Mouse (Mus musculus) erythroblast, adult 5-6 weeks (primary cell): Measurements from ENCODE around the gene Usp29. TPM values are rescaled to one million over a fixed set of nuclear protein-coding genes. Genes with fewer than 3 reads are reported as not detected.
"Not testable (repeated sequence)": the region's sequence is repeated elsewhere in the genome, so short reads cannot be mapped to it uniquely, and the experiment has no call there.

Source experiments
- ATAC-seq: replicated peaks from 2 replicates; pipeline ENCODE4 v1.8.0; 2016; ENCODE audit warnings: moderate number of reproducible peaks, mild to moderate bottlenecking, moderate TSS enrichment, inconsistent platforms; ENCODE audit not compliant: poor library complexity, low FRiP score, severe bottlenecking
- total RNA-seq, 2 experiments: library from RNA; stranded (forward) in 1 of 2; stranded (reverse) in 1 of 2; fragments of 150-400 nt in 1 of 2; fragments of 200-764, 138-1000 nt in 1 of 2; gene quantifications; 2 replicates each; pipeline versions ENCODE4 v1.2.3 to v1.2.4; 2015 to 2017; ENCODE audit warnings: low replicate concordance in 2 of 2

Gene Usp29
- total RNA-seq, 2 experiments from 2014 or later, result 0.19 TPM; not detected in 1

DNA sequence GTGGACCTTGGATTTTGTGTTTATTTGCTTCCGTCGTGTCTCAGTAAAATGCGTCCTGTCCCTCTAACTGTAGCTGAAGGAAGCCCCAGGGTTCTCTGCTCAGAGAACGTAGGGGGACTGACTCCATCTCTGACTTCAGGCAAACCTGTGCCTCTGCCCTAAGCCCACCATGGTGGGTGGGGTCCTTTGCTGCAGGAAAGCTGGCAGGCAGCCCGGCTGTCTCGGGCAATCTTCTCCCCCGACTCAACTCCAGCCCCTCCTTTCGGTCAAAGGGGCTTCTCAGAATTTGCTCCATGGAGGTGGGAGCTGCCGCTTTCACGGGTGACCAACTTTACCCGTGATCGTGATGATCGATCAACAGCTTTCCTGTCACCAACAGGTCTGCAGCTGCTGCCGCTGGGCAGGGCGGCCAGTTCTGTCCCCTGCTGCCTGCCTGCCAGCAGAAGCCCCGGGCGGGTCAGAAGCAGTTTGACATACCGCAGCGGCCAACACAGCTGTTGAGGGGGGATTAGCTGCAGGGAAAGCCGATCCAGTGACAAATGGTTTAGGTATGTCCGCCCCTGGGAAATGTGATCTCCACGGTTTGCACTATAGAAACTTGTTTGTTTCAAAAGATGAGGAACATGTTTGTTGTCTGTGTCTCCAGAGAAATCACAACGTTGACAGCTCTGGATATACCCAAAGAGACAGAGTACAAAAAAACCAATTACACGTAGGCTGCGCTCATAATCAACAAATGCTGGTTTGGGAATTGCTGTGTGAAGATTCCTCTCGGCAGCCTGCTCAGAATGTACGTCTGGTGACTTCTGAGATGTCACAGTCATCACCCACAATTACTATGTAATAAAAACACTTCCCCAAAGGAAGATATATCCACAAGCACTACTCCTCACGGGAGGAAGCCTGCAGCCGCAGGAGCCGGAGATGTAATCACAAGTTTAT, 183.3 kb downstream of the Usp29 start:
- no peak for ATAC-seq

DNA sequence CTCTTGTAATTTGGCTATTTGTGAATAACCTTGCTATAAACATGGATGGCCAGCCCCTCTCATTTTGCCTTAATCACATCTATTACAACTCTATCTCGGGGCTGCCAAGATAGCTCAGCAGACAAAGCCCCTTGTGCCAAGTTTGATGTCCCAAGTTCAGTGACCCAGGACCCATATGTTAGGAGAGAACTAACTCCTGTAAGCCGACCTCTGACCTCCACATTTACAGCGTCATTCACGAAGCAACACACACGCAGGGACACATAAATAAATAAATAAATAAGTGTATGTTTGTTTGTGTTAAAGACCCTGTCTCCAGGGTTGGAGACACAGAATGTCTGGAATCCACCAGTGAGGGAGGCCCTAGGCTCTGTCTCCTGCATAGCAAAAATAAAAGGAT, 186.7 kb downstream of the Usp29 start:
- ATAC-seq, result no peak

- no peak for ATAC-seq
Measured at GRCm38 (mm10) chr7:6918267-6918666, 187.9 kb downstream of the Usp29 start.

GRCm38 (mm10) chr7:6919131-6919870, 188.9 kb downstream of the Usp29 start:
- ATAC-seq, result no peak

DNA sequence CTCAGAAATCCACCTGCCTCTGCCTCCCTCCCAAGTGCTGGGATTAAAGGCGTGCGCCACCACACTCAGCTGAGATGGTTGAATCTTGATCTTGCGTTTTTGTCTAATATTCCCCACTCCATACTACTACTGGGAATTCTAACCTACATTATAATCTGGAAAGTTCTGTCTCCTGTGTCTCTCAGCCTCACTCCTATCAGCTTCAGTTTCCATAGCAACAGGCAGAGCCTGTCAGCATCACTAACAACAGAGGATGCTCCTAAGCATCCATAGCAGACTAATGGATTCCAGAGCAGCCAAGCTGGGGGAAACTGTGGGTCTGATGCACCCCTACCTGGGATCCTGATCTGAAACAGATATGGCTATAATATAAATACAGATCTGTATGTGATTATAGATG, 193.1 kb downstream of the Usp29 start:
- no peak for ATAC-seq

DNA sequence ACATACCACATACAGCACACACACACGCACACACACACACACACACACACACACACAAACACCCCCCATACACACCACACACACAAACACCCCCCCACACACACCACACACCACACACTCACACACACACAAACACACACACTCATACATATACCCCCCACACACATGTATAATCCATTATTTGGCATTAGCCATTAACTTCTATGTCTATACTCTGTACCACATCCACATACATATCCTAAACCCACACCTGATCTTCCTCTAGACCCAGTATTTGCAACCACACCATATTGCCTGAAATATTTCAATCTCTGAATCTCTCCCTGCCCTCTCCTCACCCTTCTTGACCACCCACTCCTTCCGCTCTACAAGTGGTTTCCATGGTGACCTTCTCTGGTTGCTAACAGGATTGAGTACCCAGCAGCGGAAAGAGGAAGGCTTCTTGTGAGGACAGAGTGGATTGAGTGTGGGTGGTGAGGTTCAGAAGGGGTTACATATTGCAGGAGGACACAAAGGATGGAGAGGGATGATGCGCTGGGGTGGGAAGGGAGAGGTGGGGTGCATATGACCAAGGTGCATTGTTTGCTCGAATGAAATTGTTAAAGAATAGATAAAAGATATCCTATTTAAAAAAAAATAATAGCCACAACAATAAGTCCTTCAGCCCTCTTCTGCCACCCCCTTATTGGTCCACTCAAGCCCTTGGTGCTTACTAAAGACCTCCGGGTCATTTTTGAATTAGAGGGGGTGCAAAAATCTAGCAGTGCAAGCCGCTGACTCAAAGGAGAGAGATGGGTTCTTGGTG, 195.8 kb downstream of the Usp29 start:
- no peak for ATAC-seq

GRCm38 (mm10) chr7:6926731-6926995, 196.3 kb downstream of the Usp29 start:
- no peak for ATAC-seq

DNA sequence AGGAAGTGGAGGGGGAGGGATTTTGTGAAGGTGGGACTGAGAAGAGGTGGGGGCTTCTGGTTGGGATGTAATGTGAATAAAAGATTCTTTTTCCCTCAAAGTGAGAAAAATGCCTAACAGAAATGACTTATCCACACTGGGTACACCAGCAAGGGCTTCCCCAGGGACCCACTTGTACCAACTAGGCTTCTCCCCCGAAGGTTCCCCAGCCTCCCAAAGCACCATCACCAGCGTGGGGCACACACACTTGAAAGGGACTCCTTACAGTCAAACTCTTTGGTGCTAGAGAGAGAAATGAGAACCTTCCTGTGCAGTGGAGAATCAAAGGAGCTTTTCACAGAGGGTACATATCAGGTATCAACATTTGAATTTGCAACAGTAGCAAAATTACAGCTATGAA, 198.9 kb downstream of the Usp29 start:
- no peak for ATAC-seq

DNA sequence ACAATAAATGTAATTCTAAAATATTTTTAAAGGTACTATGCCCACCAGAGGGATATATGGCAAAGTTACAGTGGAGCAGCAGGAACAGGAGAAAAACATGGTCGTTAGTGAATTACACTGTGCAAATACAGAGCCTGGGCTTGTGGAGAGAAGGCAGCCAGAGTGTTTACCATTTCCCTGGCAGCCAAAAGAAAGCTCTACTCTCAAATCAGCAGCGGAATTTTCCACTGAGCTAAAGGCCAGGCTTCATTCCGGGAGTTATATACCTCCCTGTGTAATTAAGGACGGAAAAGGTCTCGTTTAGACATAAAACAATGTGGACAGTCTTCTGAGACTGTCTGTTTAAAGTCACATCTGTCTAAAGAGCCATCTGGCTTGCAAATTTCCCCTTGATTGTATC, 204.4 kb downstream of the Usp29 start:
- no peak for ATAC-seq

GRCm38 (mm10) chr7:6937040-6937439, 206.7 kb downstream of the Usp29 start:
- ATAC-seq, result no peak

GRCm38 (mm10) chr7:6940761-6941231, 210.4 kb downstream of the Usp29 start:
- ATAC-seq, result no peak

GRCm38 (mm10) chr7:6948061-6948460, 217.7 kb downstream of the Usp29 start:
- ATAC-seq, result not testable (repeated sequence)

GRCm38 (mm10) chr7:6956576-6956975, 226.2 kb downstream of the Usp29 start:
- no peak for ATAC-seq

- no peak for ATAC-seq
Measured at GRCm38 (mm10) chr7:6958574-6958973, 228.2 kb downstream of the Usp29 start.

DNA sequence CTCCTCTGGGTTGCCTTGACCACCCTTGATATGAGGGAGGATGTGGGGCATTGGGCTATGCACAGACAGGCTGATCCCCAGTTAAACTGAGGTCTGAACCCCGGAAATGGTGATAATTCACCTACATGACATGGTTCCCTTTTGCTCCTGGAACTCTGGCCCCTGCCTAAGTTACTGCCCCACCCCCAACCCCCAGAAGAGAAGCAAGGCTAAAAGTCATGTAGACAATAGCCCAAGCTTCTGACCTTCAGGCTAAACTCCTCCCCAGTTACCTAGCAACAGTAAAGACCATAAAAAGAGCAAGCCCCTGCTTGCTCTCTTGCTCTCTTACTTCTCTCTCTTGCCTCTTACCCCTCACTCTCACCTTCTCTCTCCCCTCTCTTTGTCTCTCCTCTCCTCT, 243.2 kb downstream of the Usp29 start:
- ATAC-seq, result no peak

DNA sequence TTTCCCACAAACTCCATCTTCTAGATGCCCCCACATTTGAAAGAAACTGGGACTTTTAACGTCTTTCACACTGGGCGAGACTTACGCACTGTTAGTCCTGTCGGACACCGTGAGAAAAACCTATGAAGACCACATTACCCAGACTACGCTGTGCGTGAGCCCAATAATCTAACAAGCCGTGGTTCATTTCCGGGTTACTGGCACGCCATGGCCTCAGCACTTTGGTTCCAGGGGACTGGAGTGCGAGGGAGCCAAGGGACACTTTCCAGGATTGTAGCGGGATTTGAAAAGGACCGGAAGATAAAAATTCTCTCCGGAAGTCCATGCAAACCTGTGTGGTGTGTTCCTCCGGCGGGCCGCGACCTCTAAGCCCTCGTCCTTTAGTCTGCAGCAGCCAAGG, 246.5 kb downstream of the Usp29 start:
- no peak for ATAC-seq

DNA sequence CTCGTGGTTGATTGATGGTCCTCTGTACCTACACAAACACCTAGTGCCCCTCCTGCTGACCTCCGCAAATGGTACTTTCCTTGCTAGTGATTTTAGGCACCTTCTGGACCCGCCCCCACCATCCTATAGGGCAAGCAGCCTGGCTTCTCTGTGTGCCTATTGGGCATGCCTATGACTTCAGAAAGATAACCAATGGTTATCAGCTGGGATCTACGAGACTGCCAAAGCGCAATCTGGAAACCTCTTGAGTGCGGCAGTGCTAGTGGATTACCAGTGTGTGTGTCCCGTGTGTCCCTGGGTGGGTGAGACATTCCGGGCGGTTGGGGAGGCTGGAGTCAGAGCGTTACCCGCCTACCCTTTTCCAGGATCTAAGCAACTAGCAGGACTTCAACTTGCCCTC, 264.9 kb downstream of the Usp29 start, which contains the start of gene Aurkc:
Gene Aurkc (plus strand): TSS at position 50 of the 400 bp plus-strand sequence.
- ATAC-seq, result not testable (repeated sequence)

DNA sequence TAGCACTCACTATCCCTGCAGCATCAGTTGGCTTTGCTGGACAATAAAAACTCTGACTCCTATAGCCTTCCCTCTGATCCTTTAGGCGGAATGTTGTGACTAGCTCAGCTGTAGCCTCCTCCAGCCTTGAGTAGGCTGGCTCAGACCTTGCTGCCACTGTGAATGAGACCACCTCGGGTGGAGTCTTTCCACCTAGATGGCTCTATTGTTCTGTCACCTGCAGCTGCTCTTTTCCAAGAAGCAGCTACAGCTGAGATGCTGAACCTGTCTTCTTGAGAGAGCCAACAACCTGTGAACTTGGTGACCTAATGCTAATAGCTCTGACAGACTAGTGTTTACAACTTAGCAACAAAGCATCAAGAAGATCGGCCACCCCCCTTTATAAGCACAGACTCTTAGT, 268.5 kb downstream of the Usp29 start:
- ATAC-seq, result not testable (repeated sequence)

DNA sequence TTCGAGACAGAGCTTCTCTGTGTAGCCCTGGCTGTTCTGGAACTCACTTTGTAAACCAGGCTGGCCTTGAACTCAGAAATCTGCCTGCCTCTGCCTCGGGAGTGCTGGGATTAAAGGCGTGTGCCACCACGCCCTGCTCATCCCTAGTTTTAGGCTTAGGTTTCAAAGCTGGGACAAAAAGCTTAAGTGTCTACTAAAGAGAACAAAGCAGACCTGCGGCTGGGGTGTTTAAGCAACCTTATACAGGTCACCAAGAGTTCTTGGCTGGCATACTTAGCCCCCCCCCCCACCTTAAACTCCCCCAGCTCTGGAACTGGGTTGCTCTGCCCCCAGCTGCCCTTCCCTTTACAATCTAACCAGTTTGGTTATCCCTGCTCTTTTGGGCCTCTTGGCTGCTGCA, 275.1 kb downstream of the Usp29 start:
- not testable (repeated sequence) for ATAC-seq
